Mouse (Mus musculus) kidney, adult 2 months (tissue): ENCODE results near the gene Crxos.

Experiments used
- CTCF ChIP-seq: fragments of 200-500 bp; conservative IDR thresholded peaks from 2 replicates; pipeline ENCODE4 v1.5.1; 2011; ENCODE audit warnings: low read depth, mild to moderate bottlenecking, control low read depth, low read length, moderate library complexity, mixed read lengths; ENCODE audit not compliant: insufficient read depth, insufficient read length
- POLR2A ChIP-seq: fragments of 200-500 bp; IDR thresholded peaks from one replicate; pipeline ENCODE4 v1.6.1; 2011; ENCODE audit warnings: low read depth, low read length, control low read depth

DNA sequence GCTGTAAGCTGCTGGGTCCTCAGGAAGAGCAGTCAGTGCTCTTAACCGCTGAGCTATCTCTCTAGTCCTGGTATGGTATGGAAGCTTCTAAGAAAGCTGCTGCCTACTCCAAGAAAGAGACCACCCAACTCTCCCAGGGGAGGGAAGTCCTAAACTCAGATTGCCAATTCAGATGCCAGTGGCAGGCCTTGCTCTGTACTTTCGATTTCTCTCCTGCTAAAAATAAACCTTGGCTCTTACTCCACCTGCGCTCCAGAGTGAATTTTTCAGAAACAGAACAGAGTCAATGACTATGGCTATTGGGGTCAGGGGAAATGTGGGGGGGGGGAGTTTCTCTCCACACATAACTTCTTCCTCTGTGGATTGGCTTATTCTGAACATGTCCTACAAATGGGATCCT lies 49.2 kb downstream of the Crxos start:
- TF ChIP-seq CTCF, result no peak
- no peak for TF ChIP-seq POLR2A
